7 mouse cellular contexts compared by ENCODE assay signal in genomic region chr11:45944643-45945156, GRCm38 (mm10). TPM values are rescaled to one million over a fixed set of nuclear protein-coding genes. Genes with fewer than 3 reads are reported as not detected.
DNase-seq lines count a peak whose midpoint lies in the region; ATAC-seq and TF ChIP-seq lines count a peak whose summit lies in the region.

Gene Lsm11, minus strand, starts transcription at chr11:45944935.

- no peak for TF ChIP-seq POLR2A in heart, adult 2 months (IDR thresholded peaks at IDR 0.05; ENCODE audit: insufficient read depth, low read depth, low read length)

- H3K4me1 ChIP-seq in embryonic facial prominence, embryonic 12.5 days = peaks cover 11% of the 10 kb centered on the region
- H3K4me1 ChIP-seq in heart, adult 2 months (ENCODE audit: control insufficient read depth, insufficient read depth, low read length) = peaks cover 3% of the 10 kb centered on the region
- peaks cover 14% of the 10 kb centered on the region for H3K4me1 ChIP-seq in limb, embryonic 13.5 days
- peaks cover 17% of the 10 kb centered on the region for H3K4me1 ChIP-seq in midbrain, embryonic 16.5 days (ENCODE audit: control insufficient read depth, insufficient read depth, low read length)

- peak within 1 kb of the TSS; percentile 86 for H3K4me3 ChIP-seq in embryonic facial prominence, embryonic 12.5 days
- peak within 1 kb of the TSS; percentile 78 for H3K4me3 ChIP-seq in heart, adult 2 months
- peak within 1 kb of the TSS; percentile 85 for H3K4me3 ChIP-seq in limb, embryonic 13.5 days
- H3K4me3 ChIP-seq in midbrain, embryonic 16.5 days (ENCODE audit: low read depth, low read length) = peak within 1 kb of the TSS; percentile 93

- peak within 1 kb of the TSS; percentile 84 for H3K9ac ChIP-seq in embryonic facial prominence, embryonic 12.5 days
- H3K9ac ChIP-seq in heart, adult 2 months (ENCODE audit: low read depth, low read length) = peak within 1 kb of the TSS; percentile 91
- H3K9ac ChIP-seq in limb, embryonic 13.5 days = peak within 1 kb of the TSS; percentile 90
- H3K9ac ChIP-seq in midbrain, embryonic 16.5 days (ENCODE audit: low read depth, low read length) = peak within 1 kb of the TSS; percentile 94

- H3K9me3 ChIP-seq in embryonic facial prominence, embryonic 12.5 days = no peaks in the 10 kb centered on the region
- no peaks in the 10 kb centered on the region for H3K9me3 ChIP-seq in limb, embryonic 13.5 days
- H3K9me3 ChIP-seq in midbrain, embryonic 16.5 days (replicated peaks; ENCODE audit: control insufficient read depth, low read length, poor library complexity, severe bottlenecking) = no peaks in the 10 kb centered on the region

- no peaks in the 10 kb centered on the region for H3K79me2 ChIP-seq in heart, adult 2 months (replicated peaks; ENCODE audit: control insufficient read depth, insufficient read depth, low read length)

- H3K27ac ChIP-seq in embryonic facial prominence, embryonic 12.5 days = 0 out of 2 replicates have a peak within 1 kb of the TSS, but pooled peaks have one; percentile 36
- H3K27ac ChIP-seq in heart, adult 2 months = peak within 1 kb of the TSS; percentile 55
- peak within 1 kb of the TSS; percentile 44; the same call in 1 of the 2 replicates for H3K27ac ChIP-seq in limb, embryonic 13.5 days
- H3K27ac ChIP-seq in midbrain, embryonic 16.5 days (ENCODE audit: low read length) = peak within 1 kb of the TSS; percentile 85

- no peaks in the 10 kb centered on the region for H3K27me3 ChIP-seq in embryonic facial prominence, embryonic 12.5 days
- H3K27me3 ChIP-seq in heart, adult 2 months (ENCODE audit: control insufficient read depth, insufficient read depth, low read length) = no peaks in the 10 kb centered on the region
- H3K27me3 ChIP-seq in limb, embryonic 13.5 days = no peaks in the 10 kb centered on the region
- no peaks in the 10 kb centered on the region for H3K27me3 ChIP-seq in midbrain, embryonic 16.5 days (ENCODE audit: control insufficient read depth, insufficient read depth, low read depth, low read length)

- H3K36me3 ChIP-seq in embryonic facial prominence, embryonic 12.5 days = peaks cover 3% of the 10 kb centered on the region
- no peaks in the 10 kb centered on the region for H3K36me3 ChIP-seq in heart, adult 2 months (ENCODE audit: control insufficient read depth, insufficient read depth, low read length)
- peaks cover 26% of the 10 kb centered on the region for H3K36me3 ChIP-seq in limb, embryonic 13.5 days
- peaks cover 2% of the 10 kb centered on the region for H3K36me3 ChIP-seq in midbrain, embryonic 16.5 days (ENCODE audit: control insufficient read depth, insufficient read depth, low read length)

- intact Hi-C loops in heart, adult 2 months (cut with DNase I) = loop anchor here (2.0 to 10.0 kb wide), 2 partner anchors 180 to 272 kb away; no protein-coding TSS in a partner anchor

- no peak; the same call in 1 of the 2 replicates for TF ChIP-seq CTCF in heart, adult 2 months (IDR thresholded peaks at IDR 0.05)

- 1% methylated on average over 55 of the region's 55 CpGs for WGBS in embryonic facial prominence, embryonic 12.5 days
- WGBS in heart, adult 2 months = under 1% methylated on average over 55 of the region's 55 CpGs
- WGBS in limb, embryonic 13.5 days = under 1% methylated on average over 55 of the region's 55 CpGs
- 0% methylated on average over 42 of the region's 55 CpGs for WGBS in midbrain, embryonic 16.5 days

- DNase-seq in adrenal gland, postnatal 25 days = peak; percentile 99
- DNase-seq in heart, adult 2 months = peak; percentile 95 to 100
- peak; percentile 93 to 98 for DNase-seq in kidney, adult 8-10 months
- peak; percentile 99 to 100 for DNase-seq in spleen, postnatal 10 days (ENCODE audit: low spot score in 2 of 2)

- ATAC-seq in embryonic facial prominence, embryonic 12.5 days (ENCODE audit: insufficient number of reproducible peaks, insufficient read depth, low FRiP score, low TSS enrichment) = peak; percentile 76
- ATAC-seq in limb, embryonic 13.5 days (ENCODE audit: low FRiP score, low read depth) = peak; percentile 91
- peak; percentile 88 for ATAC-seq in midbrain, embryonic 16.5 days

- peak; percentile 64; the same call in 1 of the 2 replicates for TF ChIP-seq EP300 in heart, adult 2 months (IDR thresholded peaks at IDR 0.05; ENCODE audit: insufficient read depth, low read depth, low read length)

- peak within 1 kb of the TSS; percentile 93 for H3K4me2 ChIP-seq in embryonic facial prominence, embryonic 12.5 days (replicated peaks)
- peak within 1 kb of the TSS; percentile 93 for H3K4me2 ChIP-seq in limb, embryonic 13.5 days (replicated peaks)
- H3K4me2 ChIP-seq in midbrain, embryonic 16.5 days (ENCODE audit: low read length) = peak within 1 kb of the TSS; percentile 79

RNA-seq across cellular contexts. Expression of gene Lsm11, which starts in this region (rescaled TPM):
- total RNA-seq in adrenal gland, postnatal 25 days (2021) = 10.4 and 12.8 TPM in 2 replicates
- polyA plus RNA-seq in embryonic facial prominence, embryonic 12.5 days (2016; fragmentation: Nextera tagmentation; extraction: Ambion mirVana) = 9.3 and 11.0 TPM in 2 replicates
- total RNA-seq in heart, adult 2 months (2021) = 1 to 10 TPM; 3.4 to 4.0 TPM
- 2.0 and 3.8 TPM in 2 replicates for polyA plus RNA-seq in heart, adult 2 months (2012; rRNA removed)
- 6.8 and 7.8 TPM in 2 replicates for polyA plus RNA-seq in limb, embryonic 13.5 days (2015; fragmentation: Nextera tagmentation; extraction: Ambion mirVana)
- polyA plus RNA-seq in midbrain, embryonic 16.5 days (2015; fragmentation: Nextera tagmentation; extraction: Ambion mirVana) = 25.1 and 26.3 TPM in 2 replicates

Comparison
In these comparisons a context has a peak if more than half of its experiments do, and no peak if none do; other contexts are left out.
1. Peak in every context shown above with its lines: DNase-seq, ATAC-seq, H3K4me3 ChIP-seq and H3K27ac ChIP-seq.